Mouse (Mus musculus) lung, adult 18-20 months (tissue): ENCODE measurements around the gene Lasp1.

Source experiments
- DNase-seq, 2 experiments: peaks; one replicate each; pipeline ENCODE4 v3.0.0; 2022; ENCODE audit warnings: mixed read lengths in 2 of 2

Gene Lasp1

GRCm38 (mm10) chr11:97880362-97880761 is 81.6 kb downstream of the Lasp1 start:
- no peak for DNase-seq

GRCm38 (mm10) chr11:97883542-97883917 is 84.7 kb downstream of the Lasp1 start:
- peak; percentile 80 to 81 for DNase-seq

- peak; percentile 97 to 98 for DNase-seq
These were observed 85.3 kb downstream of the Lasp1 start, which contains the start of gene Fbxo47 for GRCm38 (mm10) chr11:97883918-97884600. TSS of gene Fbxo47 (minus strand) at chr11:97884154.

GRCm38 (mm10) chr11:97884601-97885185 is 85.9 kb downstream of the Lasp1 start:
- DNase-seq = no peak

- DNase-seq = no peak
These were observed 86.6 kb downstream of the Lasp1 start for GRCm38 (mm10) chr11:97885296-97885915.
